Mouse (Mus musculus) liver, postnatal 0 days (tissue): ENCODE data around the gene Gm7534. TPM values are rescaled to one million over a fixed set of nuclear protein-coding genes. Genes with fewer than 3 reads are reported as not detected.
"Not testable (repeated sequence)": the region's sequence is repeated elsewhere in the genome, so short reads cannot be mapped to it uniquely, and the experiment has no call there.

Experiments
- ATAC-seq: fragments of 200-750 bp; cut with Nextera tagmentation; 2 replicates; pipeline ENCODE4 v1.8.0; 2017; ENCODE audit warnings: mild to moderate bottlenecking, moderate library complexity
- DNase-seq: peaks from one replicate; pipeline ENCODE4 v3.0.0-alpha.2; 2016
- H3K27ac ChIP-seq: fragments of 300-500 bp; sonication (generic); 2 replicates; pipeline ENCODE4 v1.5.1; 2014; ENCODE audit warnings: antibody characterized with exemption, moderate library complexity, mild to moderate bottlenecking, low read depth
- H3K27me3 ChIP-seq: fragments of 300-500 bp; sonication (generic); 2 replicates; pipeline ENCODE4 v1.6.1; 2014; ENCODE audit warnings: low read length, control low read depth, mixed read lengths; ENCODE audit not compliant: insufficient read depth
- H3K36me3 ChIP-seq: fragments of 300-500 bp; sonication (generic); replicated peaks from 2 replicates; pipeline ENCODE4 v1.6.1; 2014; ENCODE audit warnings: mild to moderate bottlenecking, control low read depth, low read length, moderate library complexity, mixed read lengths; ENCODE audit not compliant: insufficient read depth
- H3K4me1 ChIP-seq: fragments of 300-500 bp; sonication (generic); 2 replicates; pipeline ENCODE4 v1.6.1; 2014; ENCODE audit warnings: antibody characterized with exemption, mild to moderate bottlenecking, control low read depth; ENCODE audit not compliant: insufficient read depth
- H3K4me2 ChIP-seq: fragments of 300-500 bp; sonication (generic); 2 replicates; pipeline ENCODE4 v1.6.1; 2014; ENCODE audit warnings: low read depth, mild to moderate bottlenecking, low read length, moderate library complexity, mixed read lengths
- H3K4me3 ChIP-seq: fragments of 300-500 bp; sonication (generic); 2 replicates; pipeline ENCODE4 v1.5.1; 2014; ENCODE audit warnings: low read depth, low read length
- H3K9ac ChIP-seq: fragments of 300-500 bp; sonication (generic); replicated peaks from 2 replicates; pipeline ENCODE4 v1.6.1; 2014; ENCODE audit warnings: mild to moderate bottlenecking, moderate library complexity
- H3K9me3 ChIP-seq: fragments of 300-500 bp; sonication (generic); 2 replicates; pipeline ENCODE4 v1.6.1; 2016; ENCODE audit warnings: mild to moderate bottlenecking, control low read depth, low read length, mixed read lengths
- CTCF ChIP-seq: sonication (generic); IDR thresholded peaks from 2 replicates; pipeline ENCODE4 v1.5.1; 2016; ENCODE audit warnings: antibody characterized with exemption, low read depth
- EP300 ChIP-seq: IDR thresholded peaks from 2 replicates; pipeline ENCODE4 v1.6.1; 2016; ENCODE audit warnings: antibody characterized with exemption, low read depth, mild to moderate bottlenecking
- WGBS: fragments of 180-500 bp; shearing (Covaris S2); extraction: QIAGEN DNeasy Blood & Tissue Kit; methylation state at CpG from one replicate; pipeline ENCODE4 v1.1.7; 2014; ENCODE audit not compliant: insufficient replicate concordance; 5-methylcytosine and 5-hydroxymethylcytosine counted together
- polyA plus RNA-seq: library from polyadenylated mRNA; unstranded; fragments of >200 nt; fragmentation: Nextera tagmentation; extraction: Ambion mirVana; gene quantifications from 2 replicates; pipeline ENCODE4 v1.2.1, GENCODE M21; 2015

Gene Gm7534
- polyA plus RNA-seq, 1 experiment from 2014 or later: not detected

GRCm38 (mm10) chr4:134154354-134154753 is 48.5 kb downstream of the Gm7534 start:
- peak overlapping the region; percentile 50; the same call in 1 of the 2 replicates for H3K27ac ChIP-seq
- DNase-seq (peak; percentile 17), ATAC-seq (peak; percentile 48; the same call in 1 of the 2 replicates)
- H3K4me1 ChIP-seq: peaks cover 6% of the 10 kb centered on the region
- H3K4me2 ChIP-seq: no peak overlapping the region
- H3K9me3 ChIP-seq: no peaks in the 10 kb centered on the region
- TF ChIP-seq EP300 (no peak), CTCF (no peak)
- no peak overlapping the region for H3K9ac ChIP-seq
- H3K4me3 ChIP-seq: no peak overlapping the region
- peaks cover 37% of the 10 kb centered on the region for H3K36me3 ChIP-seq
- no peaks in the 10 kb centered on the region for H3K27me3 ChIP-seq
- WGBS: 85% methylated on average over 3 of the region's 3 CpGs

- peaks cover 44% of the 10 kb centered on the region for H3K36me3 ChIP-seq
- H3K4me2 ChIP-seq: no peak overlapping the region
- H3K9ac ChIP-seq: no peak overlapping the region
- H3K4me3 ChIP-seq: no peak overlapping the region
- H3K4me1 ChIP-seq: peaks cover under 1% of the 10 kb centered on the region
- H3K9me3 ChIP-seq: no peaks in the 10 kb centered on the region
- no peak for DNase-seq
- 91% methylated on average over 3 of the region's 3 CpGs for WGBS
- no peak overlapping the region for H3K27ac ChIP-seq
- TF ChIP-seq CTCF: no peak
- no peak for TF ChIP-seq EP300
- H3K27me3 ChIP-seq: no peaks in the 10 kb centered on the region
- no peak for ATAC-seq
These were observed 49.1 kb downstream of the Gm7534 start for GRCm38 (mm10) chr4:134153656-134154055.

GRCm38 (mm10) chr4:134152112-134152511 is 50.7 kb downstream of the Gm7534 start:
- Histone ChIP-seq H3K4me3 (no peak overlapping the region), H3K27ac (no peak overlapping the region), H3K4me1 (no peaks in the 10 kb centered on the region), H3K36me3 (peaks cover 59% of the 10 kb centered on the region), H3K4me2 (no peak overlapping the region), H3K27me3 (no peaks in the 10 kb centered on the region), H3K9ac (no peak overlapping the region), H3K9me3 (no peaks in the 10 kb centered on the region)
- 73% methylated on average over 3 of the region's 3 CpGs for WGBS
- no peak for DNase-seq
- ATAC-seq: no peak
- TF ChIP-seq CTCF: no peak
- TF ChIP-seq EP300: no peak

GRCm38 (mm10) chr4:134149389-134149788 is 53.4 kb downstream of the Gm7534 start:
- Histone ChIP-seq H3K4me1 (no peaks in the 10 kb centered on the region), H3K4me2 (no peak overlapping the region), H3K36me3 (peaks cover 58% of the 10 kb centered on the region), H3K27ac (no peak overlapping the region), H3K9ac (no peak overlapping the region), H3K9me3 (no peaks in the 10 kb centered on the region), H3K4me3 (no peak overlapping the region), H3K27me3 (no peaks in the 10 kb centered on the region)
- WGBS: 77% methylated on average over 4 of the region's 4 CpGs
- TF ChIP-seq EP300: no peak
- TF ChIP-seq CTCF: no peak
- DNase-seq (no peak), ATAC-seq (no peak)

- H3K9me3 ChIP-seq, DNase-seq, H3K9ac ChIP-seq, ATAC-seq, H3K4me2 ChIP-seq, H3K27me3 ChIP-seq, H3K27ac ChIP-seq, H3K4me3 ChIP-seq, H3K4me1 ChIP-seq: not testable (repeated sequence)
- 87% methylated on average over 5 of the region's 5 CpGs for WGBS
- H3K36me3 ChIP-seq: peaks cover 33% of the 10 kb centered on the region
These were observed 58.5 kb downstream of the Gm7534 start for GRCm38 (mm10) chr4:134144297-134144696.

Other genes starting within 250 kb of the Gm7534 start
- 547 and 562 TPM in 2 replicates for gene Hmgn2, start 234.4 kb downstream of the Gm7534 start, polyA plus RNA-seq
- gene Dhdds, start 202.1 kb downstream of the Gm7534 start, polyA plus RNA-seq: 8.3 and 10.3 TPM in 2 replicates
- gene Lin28a, start 184.2 kb downstream of the Gm7534 start, polyA plus RNA-seq: 0.87 and 1.1 TPM in 2 replicates
- not detected in 2 replicates for gene Zfp683, start 149.2 kb downstream of the Gm7534 start, polyA plus RNA-seq
- 0.69 and 1.4 TPM in 2 replicates for gene Crybg2, start 142.2 kb downstream of the Gm7534 start, polyA plus RNA-seq
- gene Cd52, start 107.9 kb downstream of the Gm7534 start, polyA plus RNA-seq: 114 and 125 TPM in 2 replicates
- 0.88 and 0.99 TPM in 2 replicates for gene Ubxn11, start 100.4 kb downstream of the Gm7534 start, polyA plus RNA-seq
- gene Sh3bgrl3, start 74.2 kb downstream of the Gm7534 start, polyA plus RNA-seq: 198 and 215 TPM in 2 replicates
- gene Cep85, start 15.9 kb downstream of the Gm7534 start, polyA plus RNA-seq: 65.6 and 98.1 TPM in 2 replicates
- not detected in 2 replicates for gene Catsper4, start 24.4 kb upstream of the Gm7534 start, polyA plus RNA-seq
- gene Cnksr1, start 35.4 kb upstream of the Gm7534 start, polyA plus RNA-seq: 0.08 and 0.20 TPM in 2 replicates
- 0.23 and 0.33 TPM in 2 replicates for gene E130218I03Rik, start 40.7 kb upstream of the Gm7534 start, polyA plus RNA-seq
- 6.1 and 6.2 TPM in 2 replicates for gene Zfp593, start 42.6 kb upstream of the Gm7534 start, polyA plus RNA-seq
- not detected in 2 replicates for gene Gm30191, start 43.9 kb upstream of the Gm7534 start, polyA plus RNA-seq
- 1.4 and 1.5 TPM in 2 replicates for gene Grrp1, start 51.1 kb upstream of the Gm7534 start, polyA plus RNA-seq
- 5.9 and 7.2 TPM in 2 replicates for gene Pdik1l, start 84.9 kb upstream of the Gm7534 start, polyA plus RNA-seq
- gene Trim63, start 112.1 kb upstream of the Gm7534 start, polyA plus RNA-seq: 0.34 and 0.69 TPM in 2 replicates
- not detected in 2 replicates for gene Slc30a2, start 140.2 kb upstream of the Gm7534 start, polyA plus RNA-seq
- gene Extl1, start 180.8 kb upstream of the Gm7534 start, polyA plus RNA-seq: 0.20 and 0.33 TPM in 2 replicates
- 13.5 and 14.3 TPM in 2 replicates for gene Pafah2, start 193.3 kb upstream of the Gm7534 start, polyA plus RNA-seq